Mouse (Mus musculus) liver, adult 2 months (tissue): Measurements from ENCODE around the gene Aars2.

Source experiments
- CTCF ChIP-seq: fragments of 200-500 bp; IDR thresholded peaks from 2 replicates; pipeline ENCODE4 v1.5.1; 2011; ENCODE audit warnings: low read depth, low read length, control low read depth
- POLR2A ChIP-seq: fragments of 200-500 bp; IDR thresholded peaks from 2 replicates; pipeline ENCODE4 v1.6.1; 2011; ENCODE audit warnings: low read length, control low read depth; ENCODE audit not compliant: insufficient read depth; ENCODE audit errors: extremely low read depth

DNA sequence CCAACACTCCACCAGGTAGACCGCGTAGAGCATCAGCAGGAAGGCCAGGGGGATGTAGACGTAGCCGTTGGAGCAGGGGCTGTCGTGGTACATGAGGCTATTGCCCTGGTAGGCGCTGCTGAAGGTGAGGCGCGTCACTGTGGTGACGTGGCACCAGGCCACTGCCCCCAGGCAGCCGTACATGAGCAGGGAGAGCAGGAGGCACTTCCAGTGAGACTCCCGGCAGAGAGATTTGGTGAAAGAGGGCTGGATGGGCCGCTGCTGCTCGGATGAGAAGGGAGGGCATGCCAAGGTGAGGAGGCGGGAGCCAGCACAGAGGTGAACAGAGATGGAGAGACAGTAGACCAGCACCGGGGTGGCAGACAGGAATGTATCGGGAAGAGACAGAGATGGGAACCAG is 40.3 kb downstream of the Aars2 start:
- no peak for TF ChIP-seq POLR2A
- no peak for TF ChIP-seq CTCF
